Mouse (Mus musculus): ENCODE measurements around the gene Olfr1413.

Gene Olfr1413

GRCm38 (mm10) chr1:92571022-92571421, at the start of gene Olfr1413:
TSS of gene Olfr1413 (plus strand) at chr1:92571322.
- DNase-seq, result no peak

- DNase-seq, result no peak
Measured at GRCm38 (mm10) chr1:92521376-92521775, 49.7 kb upstream of the Olfr1413 start.

- no peak for DNase-seq
Measured at GRCm38 (mm10) chr1:92523764-92524163, 47.4 kb upstream of the Olfr1413 start.

- no peak for DNase-seq
Measured at GRCm38 (mm10) chr1:92536972-92537371, 34.1 kb upstream of the Olfr1413 start.

GRCm38 (mm10) chr1:92539071-92539470, 32.1 kb upstream of the Olfr1413 start:
- no peak for DNase-seq

- no peak for DNase-seq
Measured at GRCm38 (mm10) chr1:92545929-92546328, 25.2 kb upstream of the Olfr1413 start.

GRCm38 (mm10) chr1:92585479-92585878, 14.4 kb downstream of the Olfr1413 start, which contains the start of gene Olfr1412:
TSS of gene Olfr1412 (plus strand) at chr1:92585779.
- DNase-seq, result no peak

- no peak for DNase-seq
Measured at GRCm38 (mm10) chr1:92594111-92594510, 23.0 kb downstream of the Olfr1413 start, which contains the start of gene Olfr1411. TSS of gene Olfr1411 (plus strand) at chr1:92594411.

GRCm38 (mm10) chr1:92596019-92596418, 24.9 kb downstream of the Olfr1413 start:
- no peak for DNase-seq

GRCm38 (mm10) chr1:92605482-92605881, 34.4 kb downstream of the Olfr1413 start, which contains the start of gene Olfr1410:
TSS of gene Olfr1410 (plus strand) at chr1:92605782.
- no peak for DNase-seq

GRCm38 (mm10) chr1:92607711-92608110, 36.6 kb downstream of the Olfr1413 start:
- DNase-seq, result no peak

GRCm38 (mm10) chr1:92611008-92611407, 39.9 kb downstream of the Olfr1413 start:
- no peak for DNase-seq

GRCm38 (mm10) chr1:92613175-92613574, 42.1 kb downstream of the Olfr1413 start:
- DNase-seq, result no peak

- no peak for DNase-seq
Measured at GRCm38 (mm10) chr1:92614516-92614915, 43.4 kb downstream of the Olfr1413 start.

- no peak for DNase-seq
Measured at GRCm38 (mm10) chr1:92616046-92616445, 44.9 kb downstream of the Olfr1413 start.

GRCm38 (mm10) chr1:92617488-92617887, 46.4 kb downstream of the Olfr1413 start, which contains the start of gene Olfr12:
TSS of gene Olfr12 (plus strand) at chr1:92617788.
- no peak for DNase-seq

GRCm38 (mm10) chr1:92618360-92618759, 47.2 kb downstream of the Olfr1413 start:
- DNase-seq, result no peak

Measured in heart, adult 11 months (tissue).